Mouse (Mus musculus) spleen, adult 18-20 months (tissue): ENCODE data around the gene Itga1.
A peak's percentile ranks its signal among the peaks of the same experiment; 100 is the strongest.

Source experiments
- DNase-seq, 2 experiments: peaks; one replicate each; pipeline ENCODE4 v3.0.0; 2022; ENCODE audit warnings: mixed read lengths in 2 of 2

Itga1 gene

DNA sequence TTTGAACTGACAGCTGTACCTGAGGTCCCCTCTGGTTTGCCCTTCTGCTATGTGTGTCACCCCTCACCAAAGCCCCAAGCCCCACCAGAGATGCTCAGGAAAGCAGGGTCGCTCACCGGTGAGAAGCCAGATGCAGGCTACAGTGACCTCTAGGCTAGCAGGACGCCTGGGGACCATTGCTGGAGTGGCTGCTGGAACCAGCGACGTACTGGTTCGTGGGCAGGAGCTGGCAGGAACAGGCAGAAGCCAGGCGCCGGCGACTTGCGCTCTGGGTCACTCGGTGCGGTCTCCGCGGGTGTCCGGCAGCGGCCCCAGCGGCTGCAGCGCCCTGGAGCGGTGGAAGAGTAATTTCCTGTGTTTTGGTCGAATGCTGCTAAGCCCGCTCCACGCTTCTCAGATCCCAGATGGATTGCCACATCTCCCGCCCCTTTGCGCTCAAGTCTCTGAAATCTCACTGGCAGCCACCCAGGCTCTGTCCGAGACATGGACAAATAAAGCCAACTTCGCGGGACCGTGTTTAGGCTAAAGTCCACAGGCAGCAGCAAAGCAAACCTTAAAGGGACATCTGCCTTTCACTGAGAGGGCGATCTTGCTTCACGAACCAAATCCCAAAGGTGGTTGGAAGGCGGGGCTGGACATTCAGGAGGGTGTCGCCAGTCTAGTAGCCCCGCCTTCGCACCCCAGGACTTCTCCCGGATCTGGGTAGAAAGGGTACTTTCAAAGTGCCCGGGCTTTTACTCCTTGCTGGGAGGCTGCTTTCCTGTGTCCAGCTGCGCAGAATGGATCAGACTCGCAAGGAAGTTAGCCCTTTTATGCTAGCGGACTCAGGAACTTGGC, at the start of gene Itga1, which contains the start of gene Gm49395:
TSS of gene Itga1 (minus strand) at position 610 of the 837 bp plus-strand sequence.
TSS of gene Gm49395 (minus strand) at position 567 of the 837 bp plus-strand sequence.
- peak; percentile 38 for DNase-seq

DNA sequence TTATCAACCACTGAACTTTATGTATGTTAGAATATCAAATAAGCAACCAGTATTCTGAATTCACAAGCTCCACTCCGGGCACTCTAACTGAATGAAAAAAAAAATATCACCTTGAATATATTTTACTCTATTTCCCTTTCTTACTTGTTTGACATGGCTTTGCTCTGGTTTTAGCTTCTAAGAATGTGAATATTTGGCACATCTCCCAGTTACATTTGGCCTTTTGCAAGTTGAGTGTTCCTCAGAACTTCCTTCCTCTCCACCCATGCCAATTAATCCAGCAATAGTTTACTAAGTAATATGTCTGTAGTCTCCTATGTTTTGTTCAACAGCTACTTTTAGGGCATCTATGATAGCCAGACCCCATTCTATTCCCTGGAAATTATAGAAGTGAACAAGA, 48.8 kb upstream of the Itga1 start:
- DNase-seq: no peak

DNA sequence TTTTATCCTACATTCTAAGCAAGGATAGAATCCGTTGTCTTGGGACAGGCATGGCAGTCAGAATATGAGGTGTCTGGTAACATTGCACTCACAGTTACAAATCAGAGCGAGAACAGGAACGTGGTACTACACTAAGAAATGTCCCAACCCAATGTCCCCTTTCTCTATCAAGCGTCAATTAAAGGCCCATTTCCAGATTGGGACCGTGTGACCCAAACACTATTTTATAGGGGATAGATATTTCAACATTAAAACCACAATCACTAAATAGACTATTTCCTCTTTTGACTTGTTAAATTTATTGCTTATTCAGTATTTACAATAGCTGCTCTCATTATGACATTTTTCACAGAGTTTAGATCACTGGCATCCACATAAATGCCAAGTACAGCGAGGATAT, 48.1 kb upstream of the Itga1 start:
- no peak for DNase-seq

DNA sequence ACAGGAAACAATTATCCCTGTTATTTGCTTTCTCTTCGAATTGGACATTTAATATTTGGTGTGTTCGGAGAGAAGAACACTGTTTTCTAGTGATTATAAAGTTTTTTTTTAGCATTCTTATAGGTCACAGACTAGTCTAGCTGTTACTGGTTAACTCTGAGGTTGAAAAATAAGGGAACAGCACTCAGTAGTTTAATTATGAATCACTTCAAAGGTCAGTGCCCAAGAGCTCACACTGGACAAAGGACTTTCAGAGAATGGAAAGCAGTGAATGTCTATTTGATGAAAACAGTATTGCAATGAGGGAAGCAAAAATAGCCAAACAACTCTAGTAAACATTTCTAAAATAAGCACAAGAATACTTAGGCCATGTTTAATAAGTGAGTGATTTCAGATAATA, 41.8 kb upstream of the Itga1 start:
- no peak for DNase-seq

DNA sequence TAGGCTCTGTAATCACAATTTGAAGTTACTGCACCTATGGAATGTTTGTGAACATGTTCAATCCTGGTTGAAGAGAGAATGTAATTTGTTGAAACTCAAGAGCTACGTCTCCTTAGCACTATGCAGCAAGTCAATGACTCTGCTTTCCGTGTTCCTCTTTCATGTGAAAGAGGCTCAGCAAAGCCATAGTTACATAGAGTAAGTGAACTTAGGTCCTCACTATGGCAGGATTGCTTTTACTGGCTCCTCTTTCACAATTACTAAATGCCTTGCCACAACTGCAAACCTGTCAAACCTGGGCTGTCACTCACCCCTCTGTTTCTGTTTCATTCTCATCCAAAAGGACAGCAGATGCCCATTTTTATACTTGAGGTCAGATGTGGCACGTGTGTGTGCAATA, 40.3 kb upstream of the Itga1 start:
- no peak for DNase-seq

DNA sequence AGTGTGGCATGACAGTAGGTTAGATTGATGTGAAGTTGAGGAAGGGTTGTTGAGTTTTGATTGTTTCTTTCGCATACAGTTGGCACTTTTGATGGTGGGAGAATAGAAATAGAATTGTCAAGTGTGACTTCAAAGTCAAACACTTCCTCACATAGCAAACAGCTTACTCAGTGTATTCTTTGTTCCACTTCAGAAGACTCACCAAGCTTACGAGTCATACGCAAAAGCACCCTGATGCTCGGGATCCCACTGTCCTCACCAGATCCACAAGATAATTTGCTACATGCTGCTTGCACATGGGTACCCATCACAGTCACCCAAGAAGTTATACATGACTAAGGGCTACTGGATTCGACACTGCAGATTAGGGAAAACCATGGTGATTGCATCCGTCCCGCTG, 36.7 kb upstream of the Itga1 start:
- no peak for DNase-seq

DNA sequence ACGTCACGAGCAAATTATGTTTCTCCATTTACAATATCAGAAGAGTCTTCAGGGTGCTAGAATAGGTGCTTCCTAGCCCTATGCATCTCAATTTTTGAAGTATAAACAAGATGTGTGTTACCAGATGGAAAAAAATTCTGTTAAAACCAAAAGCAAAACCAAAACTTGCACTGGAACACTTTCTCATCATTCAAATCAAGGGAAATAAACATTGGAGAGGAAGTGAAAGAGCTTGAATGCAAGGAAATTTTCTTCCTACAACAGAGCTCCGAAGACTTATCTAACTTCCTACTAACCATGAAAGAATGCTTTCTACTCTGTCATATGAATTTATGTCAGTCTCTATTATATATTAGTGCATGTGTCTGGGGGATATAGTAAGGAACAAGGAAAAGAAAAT, 35.0 kb upstream of the Itga1 start:
- no peak for DNase-seq

DNA sequence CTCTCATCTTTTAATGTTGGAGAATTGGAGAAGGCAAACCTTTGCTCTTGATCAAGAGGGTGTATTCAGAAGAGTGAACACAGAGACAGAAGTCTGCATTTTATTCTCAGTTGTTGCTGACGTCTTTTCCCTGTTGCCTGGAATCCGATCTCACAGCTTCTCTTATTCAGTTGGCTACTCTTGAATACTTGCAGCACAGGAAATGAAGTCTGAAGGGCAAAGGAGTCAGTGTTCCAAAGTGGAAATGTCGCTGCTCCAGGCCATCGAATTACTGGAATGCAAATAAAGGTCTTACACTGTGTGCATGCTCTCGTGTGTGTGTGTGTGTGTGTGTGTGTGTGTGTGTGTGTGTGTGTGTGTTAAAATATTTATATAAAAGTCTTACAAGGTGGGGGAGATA, 30.7 kb upstream of the Itga1 start:
- no peak for DNase-seq

DNA sequence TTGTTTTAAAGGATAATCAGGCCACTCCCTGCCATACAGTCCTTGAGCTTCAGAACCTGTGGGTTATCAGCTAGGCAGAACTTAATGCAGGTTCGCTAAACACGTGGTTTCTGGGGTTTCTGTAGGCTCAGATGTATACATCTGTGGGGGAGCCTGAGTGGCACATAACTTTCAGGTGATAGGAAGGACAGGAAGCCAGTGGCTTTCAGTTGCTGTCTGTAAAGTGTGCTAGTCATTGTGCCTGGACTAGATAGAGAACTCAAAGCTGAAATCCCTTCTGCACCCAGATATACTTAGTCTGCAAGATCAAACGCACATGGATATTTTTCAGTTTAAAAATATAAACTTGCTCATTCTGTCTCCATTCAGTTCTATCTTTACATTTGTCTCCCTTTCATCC, 29.6 kb upstream of the Itga1 start:
- DNase-seq: no peak

DNA sequence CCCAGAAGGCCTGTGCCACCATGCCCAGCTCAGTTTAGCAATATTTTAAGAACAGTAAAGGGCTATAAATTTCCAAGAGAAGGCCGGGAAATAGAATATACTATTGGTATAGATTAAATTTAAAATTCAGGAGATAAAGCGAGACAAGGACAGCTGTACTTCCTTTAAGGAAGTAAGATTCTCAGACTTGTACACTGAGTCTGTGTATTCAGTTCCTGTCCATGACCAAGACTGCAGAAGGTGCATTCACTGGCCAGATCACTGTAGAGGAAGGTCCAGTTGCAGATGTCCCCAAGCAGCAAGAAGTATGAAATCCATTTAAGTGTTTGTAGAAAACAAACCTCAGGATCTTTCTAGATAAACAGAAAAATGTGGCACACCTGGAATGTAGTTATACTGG, 28.3 kb upstream of the Itga1 start:
- no peak for DNase-seq

DNA sequence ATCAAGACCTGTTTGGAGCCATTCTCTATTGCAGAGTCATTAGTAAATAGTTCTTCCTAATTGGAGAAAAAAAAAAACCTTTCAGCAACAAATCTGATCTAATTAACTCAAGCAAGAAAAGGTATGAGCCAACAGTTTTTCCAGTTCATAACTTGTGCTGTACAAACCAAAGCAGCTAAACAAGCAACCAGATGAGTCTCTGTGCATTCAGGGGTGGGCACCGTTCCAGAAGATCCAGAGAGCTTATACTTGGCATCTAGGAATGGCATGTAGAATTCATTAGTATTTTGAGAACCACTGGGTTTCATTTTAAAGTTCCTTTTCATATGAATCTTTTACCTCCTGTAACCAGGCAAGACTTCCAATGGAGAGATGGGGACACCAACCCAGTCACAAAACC, 26.1 kb upstream of the Itga1 start:
- no peak for DNase-seq

DNA sequence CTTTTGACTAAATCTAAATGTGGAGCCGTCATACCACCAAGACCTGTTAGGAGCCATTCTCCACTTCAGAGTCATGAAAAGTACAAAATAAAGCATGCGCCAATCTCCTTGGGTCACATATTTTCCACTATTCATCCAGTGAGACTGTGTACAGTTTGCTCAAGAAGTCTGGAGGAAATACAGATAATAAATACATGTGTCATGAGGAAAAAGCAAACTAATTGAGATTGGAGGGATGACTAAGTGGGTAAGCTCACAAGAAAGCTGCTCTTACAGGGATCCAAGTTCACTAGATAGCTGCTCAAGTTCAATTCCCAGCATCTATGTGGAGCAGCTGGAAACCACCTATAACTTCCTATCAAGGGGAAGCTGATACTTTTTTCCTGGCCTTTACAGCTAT, 24.8 kb upstream of the Itga1 start:
- DNase-seq: no peak

DNA sequence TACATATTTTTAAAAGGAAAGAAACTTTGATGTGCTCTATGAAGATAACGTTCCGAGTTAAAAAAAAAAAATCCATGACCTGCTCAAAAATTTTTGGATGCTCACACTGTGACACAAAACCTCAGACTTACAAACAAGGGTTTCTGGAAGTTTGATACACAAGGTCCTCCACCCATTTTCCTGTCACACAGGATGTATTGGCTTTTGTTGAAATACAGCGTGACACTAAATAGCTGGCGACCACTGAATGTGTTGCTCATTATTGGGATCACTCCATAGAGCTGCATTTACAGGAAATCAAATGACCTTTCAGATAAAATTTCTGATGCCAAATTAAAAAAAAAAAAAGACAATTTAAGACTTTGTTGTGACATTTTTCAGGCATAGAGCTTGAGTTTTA, 23.4 kb upstream of the Itga1 start:
- DNase-seq: no peak

DNA sequence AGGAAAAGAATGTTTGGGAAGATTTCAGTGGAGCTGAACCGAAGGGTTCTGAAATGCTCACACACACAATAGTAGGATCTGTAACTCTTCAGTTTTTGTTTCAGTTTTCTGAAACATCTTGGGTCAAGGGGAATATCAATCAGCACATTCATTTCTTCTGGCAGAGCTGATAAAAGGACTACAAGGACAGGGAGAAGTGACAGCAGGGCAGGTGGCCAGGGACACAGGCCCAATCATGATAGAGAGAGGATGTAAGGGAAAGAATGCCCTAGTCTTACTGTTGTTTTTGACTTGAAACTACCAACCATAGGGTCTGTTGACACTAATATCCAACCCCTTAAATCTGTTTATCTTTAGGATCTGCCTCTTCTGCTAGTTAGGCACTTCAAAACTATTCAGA, 22.8 kb upstream of the Itga1 start:
- no peak for DNase-seq

DNA sequence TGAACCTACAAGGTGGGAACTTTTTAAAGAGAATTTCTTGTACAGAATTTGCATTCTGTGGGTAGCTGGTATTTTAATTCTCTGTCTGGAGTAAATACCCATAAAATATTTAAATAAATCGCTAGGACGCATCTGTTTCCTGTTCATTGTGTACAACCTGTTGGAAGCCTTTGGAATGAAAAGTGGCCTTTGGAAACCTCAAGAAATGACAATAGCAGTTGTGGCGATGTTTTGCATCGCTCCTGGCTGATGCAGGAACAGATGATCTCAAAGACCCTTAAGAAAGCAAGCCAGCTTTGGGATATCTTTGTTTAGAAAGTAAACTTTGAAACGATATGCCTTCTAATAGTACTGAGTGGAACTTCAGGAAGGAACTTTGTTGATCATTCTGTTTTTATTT, 17.0 kb upstream of the Itga1 start:
- DNase-seq: no peak

DNA sequence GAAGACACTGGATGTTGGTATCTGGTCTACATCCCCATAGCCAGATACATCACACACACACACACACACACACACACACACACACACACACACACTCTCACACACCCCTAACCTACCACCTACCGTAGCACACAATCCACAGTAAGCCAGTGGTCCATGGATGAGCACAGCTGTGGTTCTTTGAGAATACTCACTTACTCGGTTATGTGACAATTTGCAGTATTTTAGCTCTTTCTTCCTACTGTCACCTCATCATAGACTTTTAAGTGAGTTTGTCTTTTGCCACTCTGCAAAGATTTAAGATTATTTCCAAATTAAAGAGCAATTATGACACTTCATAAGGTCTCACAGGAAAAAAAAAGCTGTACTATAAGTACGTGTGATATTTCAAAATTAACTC, 16.4 kb upstream of the Itga1 start:
- DNase-seq: no peak

DNA sequence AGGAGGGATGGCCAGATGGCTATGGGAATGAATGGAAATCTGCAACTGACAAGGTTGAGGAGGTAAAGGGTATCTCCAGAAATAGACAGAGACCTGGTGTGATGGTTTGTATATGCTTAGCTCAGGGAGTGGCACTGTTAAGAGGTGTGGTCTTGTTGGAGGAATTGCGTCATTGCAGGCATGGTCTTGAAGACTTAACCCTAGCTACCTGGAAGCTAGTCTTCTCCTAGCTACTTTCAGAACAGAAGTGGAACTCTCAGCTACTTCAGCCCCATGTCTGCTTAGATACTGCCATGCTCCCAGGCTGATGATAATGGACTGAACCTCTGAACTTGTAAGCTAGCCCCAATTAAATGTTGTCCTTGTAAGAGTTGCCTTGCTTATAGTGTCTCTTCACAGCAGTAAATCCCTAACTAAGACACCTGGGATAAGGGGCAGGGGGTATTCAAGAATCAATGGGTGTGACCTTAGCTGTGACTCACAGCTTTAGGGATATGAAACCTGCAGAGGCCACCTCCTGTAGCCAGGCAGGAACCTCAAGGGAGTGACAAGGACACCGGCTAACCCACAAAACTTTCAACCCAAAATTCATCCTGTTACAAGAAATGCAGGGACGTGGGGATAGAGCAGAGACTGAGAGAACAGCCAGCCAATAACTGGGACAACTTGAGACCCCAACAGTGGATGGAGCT, 15.3 kb upstream of the Itga1 start:
- DNase-seq: no peak

DNA sequence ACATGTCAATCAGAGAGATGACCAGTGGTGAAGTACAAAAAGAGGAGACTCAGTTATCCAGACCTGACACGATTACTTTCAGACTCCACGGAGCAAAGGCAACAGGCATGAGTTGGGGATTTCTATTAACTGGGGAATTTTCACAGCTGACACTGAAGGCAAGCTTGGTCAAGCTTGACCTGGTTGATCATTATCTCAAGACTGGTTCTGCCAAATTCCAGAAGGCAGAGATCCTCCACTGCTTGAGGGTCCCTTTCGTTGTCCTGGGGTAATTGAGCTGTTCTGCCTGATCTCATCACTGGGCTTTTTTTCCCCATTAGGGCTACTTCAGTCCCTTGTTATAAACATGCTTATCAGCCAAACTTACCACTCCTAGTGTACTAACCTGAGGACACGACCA, 7.9 kb upstream of the Itga1 start:
- DNase-seq: no peak

DNA sequence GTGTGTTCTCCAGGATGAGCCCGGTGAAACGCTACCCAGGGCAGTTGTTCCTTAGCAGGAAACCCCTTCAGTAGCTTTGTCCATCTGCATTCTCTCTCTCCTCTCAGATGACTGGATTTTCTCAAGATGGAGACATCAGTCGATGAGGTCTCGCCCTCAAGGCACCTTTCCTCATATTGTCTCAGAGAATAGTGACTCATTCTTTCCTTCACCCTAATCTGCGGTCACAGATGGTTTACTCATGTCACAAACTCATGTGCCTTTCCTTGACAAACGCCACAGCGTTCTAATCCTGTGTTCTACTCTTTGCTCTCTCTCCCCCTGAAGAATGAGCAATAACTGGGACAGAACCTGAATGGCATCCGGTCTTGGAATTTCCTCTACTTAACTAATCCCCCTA, 5.7 kb upstream of the Itga1 start:
- DNase-seq: no peak

DNA sequence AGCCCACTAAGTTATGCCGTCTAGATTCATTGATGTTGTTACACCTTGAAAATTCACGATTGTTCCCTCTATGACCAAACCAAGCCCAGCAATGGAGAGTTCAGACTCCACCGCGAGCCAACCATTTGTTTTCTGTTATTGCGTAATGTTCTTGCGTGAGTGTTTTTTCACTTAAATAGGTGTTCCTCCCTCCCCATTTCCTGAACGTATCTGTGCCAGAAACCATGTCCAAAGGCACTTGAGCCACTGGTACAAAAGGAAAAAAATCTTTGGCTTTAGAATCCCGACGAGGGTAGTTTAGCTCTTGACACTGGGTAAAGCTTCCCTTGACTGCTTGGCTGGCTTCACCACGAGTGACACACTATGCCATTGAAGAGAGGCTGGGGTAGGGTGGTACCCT, 4.4 kb upstream of the Itga1 start:
- no peak for DNase-seq

DNA sequence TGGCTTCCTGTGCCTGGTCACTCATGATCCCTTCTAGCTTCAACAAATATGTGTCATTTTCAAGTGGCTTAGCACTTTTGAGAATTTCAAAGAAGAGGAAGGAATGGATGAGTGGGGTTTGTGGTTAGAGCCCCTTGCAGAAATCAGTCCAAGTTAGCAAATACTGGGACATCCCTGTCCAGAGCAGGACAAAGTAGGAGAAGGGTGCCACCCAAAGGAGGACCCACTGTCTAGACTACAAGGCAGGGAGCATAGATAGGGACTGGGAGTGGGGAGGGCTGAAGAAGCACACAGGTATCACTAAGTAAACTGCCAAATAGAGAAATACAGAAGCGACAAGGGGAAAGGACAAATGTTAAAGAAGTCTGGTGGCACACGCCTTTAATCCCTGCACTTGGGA, 990 bp upstream of the Itga1 start:
- DNase-seq: no peak

DNA sequence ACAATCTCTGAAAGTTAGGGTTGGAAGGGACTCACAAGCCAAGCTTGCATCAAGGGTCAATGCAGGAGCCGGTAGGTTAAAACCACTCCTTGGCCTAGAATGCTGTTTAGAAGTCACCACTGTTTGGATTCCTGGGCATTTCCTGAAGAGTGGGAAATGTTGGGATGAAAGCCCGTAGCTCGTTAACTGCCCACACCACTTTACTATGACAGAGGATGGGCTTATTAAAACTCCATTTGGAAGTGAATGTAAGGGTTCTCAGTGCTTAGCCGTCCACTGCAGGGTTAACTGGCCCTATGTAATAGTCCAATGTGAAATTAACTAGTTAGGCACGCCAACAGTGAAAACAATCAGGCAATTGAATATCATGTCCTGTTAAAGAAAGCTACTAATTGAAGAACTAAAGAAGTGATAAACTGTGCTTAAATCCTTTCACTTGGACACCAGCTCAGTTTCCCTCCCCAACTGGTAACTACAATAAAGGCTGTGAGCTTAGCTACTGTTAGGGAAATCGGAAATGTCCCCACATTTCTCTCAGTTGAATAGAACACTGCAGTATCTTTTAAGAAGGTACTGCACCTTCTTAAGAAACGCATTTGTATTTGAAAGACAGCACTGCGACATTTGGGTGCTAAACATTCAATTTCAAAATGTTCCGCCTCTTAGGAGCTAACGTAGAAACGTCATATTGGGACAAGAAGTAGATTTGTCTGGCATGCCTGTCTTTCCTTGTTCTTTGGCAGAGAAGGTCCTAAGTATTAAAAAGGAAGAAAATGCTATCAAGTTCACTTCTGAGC, 1.2 kb downstream of the Itga1 start:
- no peak for DNase-seq

DNA sequence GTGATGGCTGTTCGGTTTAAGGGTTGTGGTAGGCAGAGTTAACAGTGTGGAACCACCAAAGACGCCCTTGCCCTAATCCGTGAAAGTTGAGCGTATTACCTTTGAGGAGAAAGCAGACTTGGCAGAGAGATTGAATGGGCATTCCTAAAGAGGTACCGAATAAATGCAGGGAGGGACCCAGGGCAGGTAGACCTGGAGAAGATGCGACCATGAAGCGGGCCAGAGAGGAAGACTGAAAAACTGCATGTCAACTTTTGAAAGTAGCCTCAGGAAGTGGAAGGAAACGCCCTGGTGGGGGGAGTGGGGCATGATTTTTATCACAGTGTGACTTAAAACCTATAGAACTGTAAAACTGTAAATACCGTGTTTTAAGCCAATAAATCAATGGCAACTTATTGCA, 2.4 kb downstream of the Itga1 start:
- no peak for DNase-seq

DNA sequence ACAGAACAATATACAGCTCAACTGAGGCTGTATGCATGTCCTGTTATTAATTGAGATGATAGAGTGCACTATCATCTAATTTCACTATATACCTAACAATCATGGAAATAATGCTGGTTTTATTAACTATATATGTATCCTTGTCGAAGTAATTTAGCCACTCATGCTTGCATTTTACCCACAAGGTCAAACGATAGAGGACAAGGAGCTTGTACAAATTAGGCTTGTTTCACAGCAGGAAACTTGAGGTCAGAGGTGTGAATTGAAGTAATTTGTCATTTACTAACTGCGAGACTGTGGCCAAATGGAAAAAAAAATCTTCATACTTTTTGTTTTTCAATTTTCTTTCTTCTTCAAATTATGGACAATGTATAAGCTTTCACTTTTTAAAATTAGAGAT, 3.5 kb downstream of the Itga1 start:
- DNase-seq: no peak
